Mouse (Mus musculus) forebrain, embryonic 11.5 days (tissue): Measurements from ENCODE around the gene Kansl3. TPM values are rescaled to one million over a fixed set of nuclear protein-coding genes. Genes with fewer than 3 reads are reported as not detected.

Experiments used
- ATAC-seq: fragments of 200-750 bp; cut with Nextera tagmentation; replicated peaks from 2 replicates; pipeline ENCODE4 v1.8.0; 2017; ENCODE audit warnings: moderate TSS enrichment; ENCODE audit not compliant: low FRiP score
- DNase-seq: peaks from one replicate; pipeline ENCODE4 v3.0.0-alpha.2; 2017; ENCODE audit warnings: low spot score
- H3K27ac ChIP-seq: fragments of 300-500 bp; sonication (generic); 2 replicates; pipeline ENCODE4 v1.5.1; 2014; ENCODE audit warnings: low read depth, low read length
- H3K27me3 ChIP-seq: fragments of 300-500 bp; sonication (generic); 2 replicates; pipeline ENCODE4 v1.6.1; 2014; ENCODE audit warnings: mild to moderate bottlenecking, low read length, mixed read lengths; ENCODE audit not compliant: control insufficient read depth, insufficient read depth
- H3K36me3 ChIP-seq: fragments of 300-500 bp; sonication (generic); 2 replicates; pipeline ENCODE4 v1.6.1; 2014; ENCODE audit warnings: mild to moderate bottlenecking, low read length, moderate library complexity, mixed read lengths; ENCODE audit not compliant: control insufficient read depth, insufficient read depth
- H3K4me1 ChIP-seq: fragments of 300-500 bp; sonication (generic); replicated peaks from 2 replicates; pipeline ENCODE4 v1.6.1; 2014; ENCODE audit warnings: low read length, mixed read lengths; ENCODE audit not compliant: control insufficient read depth, insufficient read depth
- H3K4me2 ChIP-seq: fragments of 300-500 bp; sonication (generic); 2 replicates; pipeline ENCODE4 v1.6.1; 2014; ENCODE audit warnings: low read depth, mild to moderate bottlenecking, low read length, moderate library complexity, mixed read lengths; ENCODE audit not compliant: severe bottlenecking
- H3K4me3 ChIP-seq: fragments of 300-500 bp; sonication (generic); 2 replicates; pipeline ENCODE4 v1.5.1; 2014; ENCODE audit warnings: low read depth, low read length
- H3K9ac ChIP-seq: fragments of 300-500 bp; sonication (generic); 2 replicates; pipeline ENCODE4 v1.6.1; 2014; ENCODE audit warnings: low read length
- H3K9me3 ChIP-seq: fragments of 300-500 bp; sonication (generic); 2 replicates; pipeline ENCODE4 v1.6.1; 2016; ENCODE audit warnings: low read length, mixed read lengths; ENCODE audit not compliant: control insufficient read depth
- WGBS: fragments of 180-500 bp; shearing (Covaris S2); extraction: QIAGEN DNeasy Blood & Tissue Kit; methylation state at CpG from one replicate; pipeline ENCODE4 v1.1.7; 2014; 5-methylcytosine and 5-hydroxymethylcytosine counted together
- polyA plus RNA-seq: library from polyadenylated mRNA; unstranded; fragments of >200 nt; fragmentation: Nextera tagmentation; extraction: Ambion mirVana; gene quantifications from 2 replicates; pipeline ENCODE4 v1.2.1, GENCODE M21; 2014

Gene Kansl3
- polyA plus RNA-seq, 1 experiment from 2014 or later: 49.6 TPM

GRCm38 (mm10) chr1:36308966-36309475 lies 60.0 kb downstream of the Kansl3 start:
- no peak overlapping the region for H3K4me2 ChIP-seq
- no peaks in the 10 kb centered on the region for H3K9me3 ChIP-seq
- no peaks in the 10 kb centered on the region for H3K36me3 ChIP-seq
- peaks cover 8% of the 10 kb centered on the region; the same call in 1 of the 2 replicates for H3K4me1 ChIP-seq
- no peak for ATAC-seq
- no peak overlapping the region; the same call in 1 of the 2 replicates for H3K4me3 ChIP-seq
- DNase-seq: no peak
- H3K9ac ChIP-seq: peak overlapping the region; percentile 32; the same call in 1 of the 2 replicates
- no peak overlapping the region for H3K27ac ChIP-seq
- peaks cover 10% of the 10 kb centered on the region for H3K27me3 ChIP-seq
- WGBS: 59% methylated on average over 9 of the region's 9 CpGs

- peak overlapping the region; percentile 65; the same call in 1 of the 2 replicates for H3K9ac ChIP-seq
- ATAC-seq (no peak), DNase-seq (no peak)
- no peaks in the 10 kb centered on the region for H3K9me3 ChIP-seq
- H3K27ac ChIP-seq: no peak overlapping the region
- H3K4me1 ChIP-seq: peaks cover 8% of the 10 kb centered on the region; the same call in 1 of the 2 replicates
- H3K4me3 ChIP-seq: peak overlapping the region; percentile 57
- peak overlapping the region; percentile 99 for H3K4me2 ChIP-seq
- no peaks in the 10 kb centered on the region for H3K36me3 ChIP-seq
- WGBS: 4% methylated on average over 12 of the region's 12 CpGs
- H3K27me3 ChIP-seq: peaks cover 12% of the 10 kb centered on the region
Observed at GRCm38 (mm10) chr1:36308451-36308901, 60.5 kb downstream of the Kansl3 start.

DNA sequence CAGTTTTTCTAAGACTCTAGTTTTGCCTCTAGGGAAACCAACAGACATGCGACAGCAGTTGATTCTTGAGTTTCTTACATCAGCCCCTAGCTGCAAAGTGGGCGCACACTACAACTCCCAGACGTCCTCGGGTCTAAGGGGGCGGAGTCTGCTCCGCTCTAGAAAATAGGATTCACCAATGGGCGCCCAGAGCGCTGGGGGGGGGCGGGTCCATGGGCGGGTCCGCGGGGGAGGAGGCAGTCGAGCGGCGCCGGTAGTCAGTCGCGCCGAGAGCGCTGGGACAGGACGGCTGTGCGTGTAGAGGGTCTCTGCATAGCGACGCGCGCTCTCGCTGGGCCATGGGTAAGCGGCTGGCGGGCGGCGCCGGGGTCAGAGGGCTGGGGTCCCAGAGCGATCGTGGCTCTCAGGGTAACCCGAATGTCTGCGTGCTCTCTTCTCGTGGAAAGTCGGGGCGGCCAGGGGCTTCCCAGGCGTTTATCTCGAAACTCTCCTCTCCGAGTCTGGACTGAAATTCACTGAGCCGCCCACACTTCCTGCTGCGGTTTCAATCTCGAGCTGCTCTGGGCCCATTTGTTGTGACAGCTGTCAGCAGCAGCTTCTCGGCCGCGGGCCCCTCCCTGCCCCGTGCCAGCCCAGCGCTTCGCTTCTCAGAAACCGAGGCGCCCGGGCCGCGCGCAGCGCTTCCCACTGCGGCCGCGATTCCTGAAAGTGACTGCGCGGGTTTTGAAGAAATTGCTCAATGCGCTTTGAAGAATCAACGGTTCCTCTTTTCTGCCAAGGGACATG lies 61.3 kb downstream of the Kansl3 start, which contains the start of gene Arid5a:
Gene Arid5a (plus strand): TSS at position 239 of the 786 bp plus-strand sequence.
- H3K27me3 ChIP-seq: peaks cover 12% of the 10 kb centered on the region
- no peak within 1 kb of the TSS for H3K27ac ChIP-seq
- whole genome bisulfite sequencing: under 1% methylated on average over 63 of the region's 65 CpGs
- peak within 1 kb of the TSS; percentile 57 for H3K4me3 ChIP-seq
- peak; percentile 94 for ATAC-seq
- H3K9me3 ChIP-seq: no peaks in the 10 kb centered on the region
- H3K36me3 ChIP-seq: no peaks in the 10 kb centered on the region
- peak; percentile 98 for DNase-seq
- peaks cover 8% of the 10 kb centered on the region for H3K4me1 ChIP-seq
- H3K4me2 ChIP-seq: peak within 1 kb of the TSS; percentile 99
- H3K9ac ChIP-seq: peak within 1 kb of the TSS; percentile 65

GRCm38 (mm10) chr1:36307121-36307494 lies 61.9 kb downstream of the Kansl3 start:
- Histone ChIP-seq H3K27ac (no peak overlapping the region), H3K36me3 (no peaks in the 10 kb centered on the region), H3K4me1 (peaks cover 8% of the 10 kb centered on the region), H3K4me2 (no peak overlapping the region), H3K9me3 (no peaks in the 10 kb centered on the region), H3K27me3 (peaks cover 12% of the 10 kb centered on the region), H3K9ac (no peak overlapping the region), H3K4me3 (no peak overlapping the region)
- ATAC-seq (peak; percentile 31), DNase-seq (no peak)
- WGBS: 64% methylated on average over 7 of the region's 7 CpGs

GRCm38 (mm10) chr1:36306120-36306519 lies 62.9 kb downstream of the Kansl3 start:
- ATAC-seq (no peak), DNase-seq (no peak)
- no peaks in the 10 kb centered on the region for H3K36me3 ChIP-seq
- H3K9ac ChIP-seq: no peak overlapping the region
- no peak overlapping the region for H3K4me3 ChIP-seq
- H3K4me1 ChIP-seq: peaks cover 8% of the 10 kb centered on the region
- peaks cover 12% of the 10 kb centered on the region for H3K27me3 ChIP-seq
- 81% methylated on average over 6 of the region's 6 CpGs for WGBS
- H3K27ac ChIP-seq: no peak overlapping the region
- H3K4me2 ChIP-seq: no peak overlapping the region
- no peaks in the 10 kb centered on the region for H3K9me3 ChIP-seq

- no peak overlapping the region for H3K4me2 ChIP-seq
- no peak for ATAC-seq
Observed at GRCm38 (mm10) chr1:36304764-36305163, 64.2 kb downstream of the Kansl3 start.

DNA sequence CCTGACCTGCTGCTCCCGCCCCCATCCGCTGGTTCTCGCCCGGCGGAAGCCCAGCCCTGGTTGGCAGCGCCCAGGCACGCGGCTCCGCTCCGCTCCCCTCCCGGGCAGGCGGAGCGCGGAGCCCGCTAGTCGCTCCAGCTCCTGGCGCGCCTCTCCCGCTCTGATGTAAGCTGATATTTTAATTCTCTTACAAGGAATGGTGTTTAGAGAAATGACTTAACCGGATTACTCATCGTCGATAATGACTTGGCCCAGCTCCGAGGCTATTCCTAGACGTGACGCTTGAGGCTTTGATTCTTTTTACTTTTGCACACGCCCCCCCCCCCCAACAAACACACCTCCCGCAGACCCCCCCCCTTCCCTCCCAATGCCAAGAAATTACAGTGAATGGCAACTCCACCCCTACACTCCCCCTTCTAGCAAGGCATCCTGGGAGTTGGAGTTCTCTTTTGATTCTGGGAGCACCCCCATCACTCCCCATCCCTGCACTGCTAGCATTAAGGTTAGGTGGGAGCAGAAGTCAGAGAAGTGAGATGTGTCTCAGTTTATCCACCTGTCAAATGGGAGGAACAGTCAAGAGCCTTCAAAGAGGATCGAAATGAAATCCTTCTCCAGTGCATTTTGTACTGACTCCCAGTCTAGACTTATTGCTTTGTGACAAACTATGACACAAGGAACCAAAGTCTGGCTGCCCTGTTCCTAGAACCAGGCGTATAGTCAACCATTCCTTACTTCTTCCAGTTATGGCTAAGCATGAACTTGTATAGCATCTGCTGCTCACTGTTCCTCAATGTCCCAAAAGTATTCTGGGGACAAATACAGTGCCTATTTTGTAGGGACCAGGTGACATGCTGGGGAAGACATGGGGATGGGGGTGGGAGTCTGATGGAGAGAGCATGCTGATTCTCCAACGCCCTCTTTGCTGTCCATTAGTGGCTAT lies 65.3 kb downstream of the Kansl3 start:
- WGBS: 9% methylated on average over 30 of the region's 30 CpGs
- peaks cover 3% of the 10 kb centered on the region; the same call in 1 of the 2 replicates for H3K4me1 ChIP-seq
- H3K4me2 ChIP-seq: peak overlapping the region; percentile 57
- H3K4me3 ChIP-seq: peak overlapping the region; percentile 24
- ATAC-seq (peak; percentile 36), DNase-seq (no peak)
- H3K9ac ChIP-seq: 0 out of 2 replicates have a peak overlapping the region, but pooled peaks have one; percentile 14
- no peak overlapping the region for H3K27ac ChIP-seq
- peaks cover 7% of the 10 kb centered on the region; the same call in 1 of the 2 replicates for H3K27me3 ChIP-seq
- no peaks in the 10 kb centered on the region for H3K36me3 ChIP-seq
- H3K9me3 ChIP-seq: no peaks in the 10 kb centered on the region

More at GRCm38 (mm10) chr1:36304764-36305163, 64.2 kb downstream of the Kansl3 start:
- Histone ChIP-seq H3K9me3 (no peaks in the 10 kb centered on the region), H3K9ac (no peak overlapping the region), H3K27ac (no peak overlapping the region), H3K27me3 (peaks cover 14% of the 10 kb centered on the region), H3K4me1 (peaks cover 7% of the 10 kb centered on the region), H3K4me3 (no peak overlapping the region), H3K36me3 (no peaks in the 10 kb centered on the region)
- WGBS: 72% methylated on average over 7 of the region's 7 CpGs
- no peak for DNase-seq

DNA sequence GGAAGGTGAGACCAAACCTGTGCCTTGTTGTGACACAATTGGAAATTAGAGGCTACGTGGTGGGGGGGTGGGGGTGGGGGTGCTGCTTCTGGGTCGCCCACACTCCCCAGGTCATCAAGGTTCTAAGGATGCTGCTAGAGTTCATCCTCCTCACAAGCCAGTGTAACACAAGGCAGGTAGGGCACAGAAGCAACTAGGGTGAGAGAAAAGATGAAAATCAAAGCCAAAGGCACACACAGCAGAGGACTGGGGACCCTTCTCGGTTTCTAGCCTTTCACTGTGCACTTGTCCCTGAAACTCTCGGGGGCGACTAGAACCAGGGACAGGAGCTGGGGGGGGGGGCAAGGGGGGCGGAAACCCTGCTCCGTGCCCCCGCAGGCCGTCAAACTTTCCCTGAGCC lies 66.0 kb downstream of the Kansl3 start:
- DNase-seq (no peak), ATAC-seq (no peak)
- Histone ChIP-seq H3K27ac (no peak overlapping the region), H3K9ac (0 out of 2 replicates have a peak overlapping the region, but pooled peaks have one; percentile 14), H3K9me3 (no peaks in the 10 kb centered on the region), H3K36me3 (no peaks in the 10 kb centered on the region), H3K4me3 (peak overlapping the region; percentile 24), H3K4me2 (peak overlapping the region; percentile 57), H3K27me3 (peaks cover 4% of the 10 kb centered on the region; the same call in 1 of the 2 replicates), H3K4me1 (no peaks in the 10 kb centered on the region; the same call in 1 of the 2 replicates)
- 16% methylated on average over 9 of the region's 9 CpGs for whole genome bisulfite sequencing
